Mouse (Mus musculus) neural tube, embryonic 14.5 days (tissue): ENCODE results near the gene Gm3435. TPM values are rescaled to one million over a fixed set of nuclear protein-coding genes. Genes with fewer than 3 reads are reported as not detected.
"Not testable (repeated sequence)": the region's sequence is repeated elsewhere in the genome, so short reads cannot be mapped to it uniquely, and the experiment has no call there.

Experiments
- ATAC-seq: fragments of 200-750 bp; cut with Nextera tagmentation; 2 replicates; pipeline ENCODE4 v1.8.0; 2017; ENCODE audit warnings: low read depth, mild to moderate bottlenecking, moderate TSS enrichment, moderate library complexity
- H3K27ac ChIP-seq: fragments of 300-500 bp; sonication (generic); 2 replicates; pipeline ENCODE4 v1.5.1; 2014; ENCODE audit warnings: low read depth, mild to moderate bottlenecking, control low read depth, low read length, moderate library complexity, mixed read lengths
- H3K27me3 ChIP-seq: fragments of 300-500 bp; sonication (generic); 2 replicates; pipeline ENCODE4 v1.6.1; 2014; ENCODE audit warnings: low read length; ENCODE audit not compliant: control insufficient read depth, insufficient read depth
- H3K36me3 ChIP-seq: fragments of 300-500 bp; sonication (generic); 2 replicates; pipeline ENCODE4 v1.6.1; 2014; ENCODE audit warnings: low read length, mixed read lengths; ENCODE audit not compliant: control insufficient read depth, insufficient read depth
- H3K4me1 ChIP-seq: fragments of 300-500 bp; sonication (generic); 2 replicates; pipeline ENCODE4 v1.6.1; 2014; ENCODE audit warnings: low read length; ENCODE audit not compliant: control insufficient read depth, insufficient read depth
- H3K4me2 ChIP-seq: fragments of 300-500 bp; sonication (generic); 2 replicates; pipeline ENCODE4 v1.6.1; 2014; ENCODE audit warnings: mild to moderate bottlenecking, low read depth, low read length, control low read depth
- H3K4me3 ChIP-seq: fragments of 300-500 bp; sonication (generic); 2 replicates; pipeline ENCODE4 v1.5.1; 2014; ENCODE audit warnings: low read depth, low read length, control low read depth, mixed read lengths
- H3K9ac ChIP-seq: fragments of 300-500 bp; sonication (generic); replicated peaks from 2 replicates; pipeline ENCODE4 v1.6.1; 2014; ENCODE audit warnings: low read depth, mild to moderate bottlenecking, control low read depth, low read length, mixed read lengths
- H3K9me3 ChIP-seq: fragments of 300-500 bp; sonication (generic); 2 replicates; pipeline ENCODE4 v1.6.1; 2016; ENCODE audit warnings: low read length; ENCODE audit not compliant: control insufficient read depth
- WGBS: fragments of 180-500 bp; shearing (Covaris S2); extraction: QIAGEN DNeasy Blood & Tissue Kit; methylation state at CpG from one replicate; pipeline ENCODE4 v1.1.7; 2014; 5-methylcytosine and 5-hydroxymethylcytosine counted together
- polyA plus RNA-seq: library from polyadenylated mRNA; unstranded; fragments of >200 nt; fragmentation: Nextera tagmentation; extraction: Ambion mirVana; gene quantifications from 2 replicates; pipeline ENCODE4 v1.2.1, GENCODE M21; 2014

Gm3435 gene
- polyA plus RNA-seq, 1 experiment from 2014 or later: 4.6 TPM

DNA sequence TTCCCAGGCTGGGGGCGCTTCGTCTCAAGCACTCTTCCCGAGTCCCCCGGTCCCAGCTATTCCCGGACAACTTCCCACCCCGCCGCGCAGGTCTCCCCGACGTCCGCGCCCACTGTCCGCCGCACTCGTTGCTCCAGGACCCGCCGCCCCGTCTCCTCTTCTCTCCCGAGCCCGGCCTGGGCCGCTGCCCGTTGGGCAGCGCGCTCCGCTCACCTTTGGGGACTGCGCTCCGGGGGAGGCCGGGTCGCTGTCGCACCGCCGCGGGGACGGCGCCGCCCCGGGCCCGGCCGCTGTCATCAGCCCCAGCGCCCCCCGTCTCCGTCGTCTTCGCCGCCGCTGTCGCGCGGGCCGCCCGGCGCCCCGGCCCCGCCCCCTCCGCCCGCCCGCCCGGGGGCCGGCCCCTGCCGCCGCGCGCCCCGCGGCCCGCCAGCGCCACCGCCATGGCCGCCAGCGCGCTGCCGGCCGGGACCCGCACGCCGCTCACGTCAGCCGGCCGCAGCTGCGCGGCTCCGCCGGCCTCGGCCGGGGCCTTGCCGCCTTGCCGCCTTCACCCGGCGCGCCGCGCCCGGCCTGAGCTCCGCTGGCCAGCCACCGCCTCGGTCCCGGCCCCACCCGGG, 17.3 kb upstream of the Gm3435 start:
- not testable (repeated sequence) for H3K4me3 ChIP-seq, H3K27me3 ChIP-seq, H3K36me3 ChIP-seq, H3K27ac ChIP-seq, H3K9me3 ChIP-seq, H3K4me1 ChIP-seq, H3K9ac ChIP-seq, H3K4me2 ChIP-seq
- WGBS: no CpG with 5 or more reads among the region's 98 CpGs
- peak; percentile 83 for ATAC-seq

DNA sequence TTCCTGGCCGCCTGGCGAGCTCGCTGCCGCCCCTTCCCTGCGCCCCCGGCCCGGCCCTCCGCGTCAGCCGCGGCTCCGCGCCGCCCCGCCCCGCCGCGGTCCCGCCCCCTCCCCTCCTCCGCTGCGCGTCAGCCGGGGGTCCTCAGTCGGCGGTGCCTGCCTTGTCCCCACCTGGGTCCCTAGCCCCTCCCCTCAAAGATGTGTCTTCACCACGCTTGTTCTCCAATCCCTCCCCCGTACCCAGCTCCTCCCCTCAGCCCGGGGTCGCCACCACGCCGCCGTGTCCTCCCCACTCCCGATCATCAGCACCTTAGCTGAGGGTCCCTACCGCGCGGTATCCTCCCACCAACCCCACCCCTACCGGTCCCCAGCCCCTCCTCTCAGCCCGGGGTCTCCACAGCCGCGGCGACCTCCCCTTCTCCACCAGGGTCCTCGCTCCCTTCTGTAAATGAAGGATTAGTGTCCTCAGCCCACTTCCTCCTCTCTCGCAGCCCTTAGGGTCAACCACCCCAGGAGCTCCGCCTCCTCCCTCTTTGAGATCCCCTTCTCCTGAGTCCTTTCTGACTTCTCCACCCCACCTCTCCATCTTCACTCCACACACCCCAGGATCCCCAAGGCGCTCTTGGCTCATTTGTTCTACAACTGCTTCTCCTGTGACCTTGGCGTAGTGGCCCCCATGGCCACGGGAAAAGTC, 16.7 kb upstream of the Gm3435 start:
- H3K27ac ChIP-seq, H3K9me3 ChIP-seq, H3K9ac ChIP-seq, H3K27me3 ChIP-seq, H3K4me2 ChIP-seq, H3K4me1 ChIP-seq, H3K36me3 ChIP-seq, H3K4me3 ChIP-seq: not testable (repeated sequence)
- WGBS: no CpG with 5 or more reads among the region's 47 CpGs
- ATAC-seq: peak; percentile 92

- not testable (repeated sequence) for H3K4me3 ChIP-seq, H3K4me1 ChIP-seq, H3K27ac ChIP-seq, H3K27me3 ChIP-seq, ATAC-seq, H3K9me3 ChIP-seq, H3K9ac ChIP-seq, H3K4me2 ChIP-seq, H3K36me3 ChIP-seq
- WGBS: no CpG with 5 or more reads among the region's 5 CpGs
These were observed 15.8 kb upstream of the Gm3435 start for GRCm38 (mm10) chr17:14994140-14994539.

GRCm38 (mm10) chr17:15000047-15000446, 9.9 kb upstream of the Gm3435 start:
- H3K36me3 ChIP-seq, H3K9me3 ChIP-seq, H3K4me2 ChIP-seq, H3K4me3 ChIP-seq, H3K27me3 ChIP-seq, H3K4me1 ChIP-seq, H3K9ac ChIP-seq, ATAC-seq, H3K27ac ChIP-seq: not testable (repeated sequence)
- no CpG with 5 or more reads among the region's 4 CpGs for WGBS

DNA sequence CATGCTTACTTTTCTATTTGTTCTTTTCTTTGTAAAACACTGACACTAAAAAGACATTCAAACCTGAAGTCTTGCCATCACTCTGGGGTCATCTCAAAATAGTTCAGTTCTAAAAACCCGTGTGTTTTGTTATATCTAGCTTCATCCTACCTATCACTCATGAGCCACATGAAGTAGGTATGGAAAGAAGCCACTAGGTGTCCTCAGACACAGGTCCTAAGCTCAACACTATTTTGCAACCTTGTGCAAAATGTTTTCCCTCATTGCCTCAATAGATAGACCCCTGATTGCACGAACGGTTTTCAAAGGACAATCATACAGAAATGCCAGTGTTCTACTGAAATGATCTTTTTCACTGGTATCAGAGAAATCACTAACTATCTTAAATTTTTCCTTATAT, 888 bp upstream of the Gm3435 start:
- not testable (repeated sequence) for ATAC-seq, H3K27ac ChIP-seq, H3K4me1 ChIP-seq, H3K9ac ChIP-seq, H3K4me3 ChIP-seq, H3K27me3 ChIP-seq, H3K36me3 ChIP-seq, H3K9me3 ChIP-seq, H3K4me2 ChIP-seq
- WGBS: no CpG with 5 or more reads among the region's 3 CpGs

DNA sequence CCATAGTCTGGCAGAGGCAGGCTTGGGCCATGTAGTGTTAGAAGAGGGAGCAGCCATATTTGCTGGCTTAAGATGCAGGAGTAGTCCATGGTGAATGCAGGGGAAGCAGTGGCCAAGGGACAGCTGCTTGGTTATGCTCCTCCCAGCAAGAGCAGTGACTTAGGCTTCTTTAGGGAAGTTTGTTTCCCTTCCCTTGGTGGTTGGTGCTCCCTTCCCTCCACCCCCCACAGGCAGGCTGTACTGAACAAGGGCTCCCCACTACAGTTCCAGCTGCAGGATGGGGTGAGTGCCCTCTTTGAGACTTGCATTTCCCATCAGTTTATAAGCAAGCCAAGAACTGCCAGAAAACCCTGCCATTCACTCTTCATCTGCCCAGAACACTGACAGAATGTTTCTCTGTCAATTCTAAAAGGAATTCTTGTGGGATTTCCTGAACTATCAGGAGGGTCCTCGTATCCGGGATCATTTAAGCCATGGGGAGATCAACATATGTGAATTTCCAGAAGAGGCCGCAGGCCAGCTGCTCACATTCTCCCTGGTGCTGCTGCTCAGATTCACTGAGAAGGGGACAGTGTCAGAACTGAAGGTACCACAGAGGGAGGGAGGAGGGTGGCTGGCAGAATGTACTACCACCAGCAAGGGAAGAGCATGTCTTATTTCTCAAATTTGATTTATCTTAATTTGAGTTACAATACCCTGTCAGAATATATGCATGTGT, 11.7 kb downstream of the Gm3435 start:
- H3K27me3 ChIP-seq, H3K4me3 ChIP-seq, ATAC-seq, H3K4me1 ChIP-seq, H3K4me2 ChIP-seq, H3K36me3 ChIP-seq, H3K27ac ChIP-seq, H3K9ac ChIP-seq, H3K9me3 ChIP-seq: not testable (repeated sequence)
- WGBS: 65% methylated on average over 3 of the region's 3 CpGs

DNA sequence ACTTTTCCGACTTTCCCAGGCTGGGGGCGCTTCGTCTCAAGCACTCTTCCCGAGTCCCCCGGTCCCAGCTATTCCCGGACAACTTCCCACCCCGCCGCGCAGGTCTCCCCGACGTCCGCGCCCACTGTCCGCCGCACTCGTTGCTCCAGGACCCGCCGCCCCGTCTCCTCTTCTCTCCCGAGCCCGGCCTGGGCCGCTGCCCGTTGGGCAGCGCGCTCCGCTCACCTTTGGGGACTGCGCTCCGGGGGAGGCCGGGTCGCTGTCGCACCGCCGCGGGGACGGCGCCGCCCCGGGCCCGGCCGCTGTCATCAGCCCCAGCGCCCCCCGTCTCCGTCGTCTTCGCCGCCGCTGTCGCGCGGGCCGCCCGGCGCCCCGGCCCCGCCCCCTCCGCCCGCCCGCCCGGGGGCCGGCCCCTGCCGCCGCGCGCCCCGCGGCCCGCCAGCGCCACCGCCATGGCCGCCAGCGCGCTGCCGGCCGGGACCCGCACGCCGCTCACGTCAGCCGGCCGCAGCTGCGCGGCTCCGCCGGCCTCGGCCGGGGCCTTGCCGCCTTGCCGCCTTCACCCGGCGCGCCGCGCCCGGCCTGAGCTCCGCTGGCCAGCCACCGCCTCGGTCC, 14.0 kb downstream of the Gm3435 start:
- not testable (repeated sequence) for H3K9me3 ChIP-seq, H3K27ac ChIP-seq, H3K9ac ChIP-seq, H3K4me3 ChIP-seq, H3K27me3 ChIP-seq, H3K4me2 ChIP-seq, H3K4me1 ChIP-seq, H3K36me3 ChIP-seq
- no CpG with 5 or more reads among the region's 97 CpGs for WGBS
- ATAC-seq: peak; percentile 76

- H3K27ac ChIP-seq, H3K4me2 ChIP-seq, H3K4me1 ChIP-seq, H3K9me3 ChIP-seq, H3K4me3 ChIP-seq, H3K36me3 ChIP-seq, H3K27me3 ChIP-seq, H3K9ac ChIP-seq: not testable (repeated sequence)
- peak; percentile 90 for ATAC-seq
- no CpG with 5 or more reads among the region's 48 CpGs for WGBS
These were observed 14.7 kb downstream of the Gm3435 start for GRCm38 (mm10) chr17:15024502-15025193.
